Mouse (Mus musculus) cerebellum, postnatal 14 days (tissue): ENCODE measurements around the gene Gkap1.

Source experiments
- DNase-seq, 2 experiments: peaks; one replicate each; pipeline ENCODE4 v3.0.0; 2021; ENCODE audit warnings: mixed read lengths in 2 of 2

Gkap1 gene

GRCm38 (mm10) chr13:58275599-58275998, at the start of gene Gkap1:
Gene Gkap1 (minus strand): TSS chr13:58275699.
- DNase-seq, result no peak

- no peak for DNase-seq
These were observed 42.3 kb upstream of the Gkap1 start for GRCm38 (mm10) chr13:58317768-58318167.

GRCm38 (mm10) chr13:58314991-58315390, 39.5 kb upstream of the Gkap1 start:
- no peak for DNase-seq

GRCm38 (mm10) chr13:58313758-58314157, 38.3 kb upstream of the Gkap1 start:
- no peak for DNase-seq

- peak; percentile 18 to 58 for DNase-seq
These were observed 35.9 kb upstream of the Gkap1 start for GRCm38 (mm10) chr13:58311351-58311750.

GRCm38 (mm10) chr13:58309499-58309898, 34.0 kb upstream of the Gkap1 start:
- DNase-seq, result no peak

- DNase-seq, result no peak
These were observed 32.0 kb upstream of the Gkap1 start for GRCm38 (mm10) chr13:58307453-58307852.

GRCm38 (mm10) chr13:58305230-58305629, 29.7 kb upstream of the Gkap1 start:
- DNase-seq, result no peak

- peak; percentile 74 to 78 for DNase-seq
These were observed 27.1 kb upstream of the Gkap1 start for GRCm38 (mm10) chr13:58302421-58303145.

GRCm38 (mm10) chr13:58301961-58302360, 26.5 kb upstream of the Gkap1 start:
- DNase-seq, result no peak

- DNase-seq, result no peak
These were observed 23.3 kb upstream of the Gkap1 start for GRCm38 (mm10) chr13:58298756-58299155.

- no peak for DNase-seq
These were observed 20.1 kb upstream of the Gkap1 start for GRCm38 (mm10) chr13:58295582-58295981.

GRCm38 (mm10) chr13:58292811-58293210, 17.3 kb upstream of the Gkap1 start:
- DNase-seq, result no peak

- DNase-seq, result no peak
These were observed 13.8 kb upstream of the Gkap1 start for GRCm38 (mm10) chr13:58289308-58289707.

- DNase-seq, result peak; percentile 92 to 97
These were observed 12.3 kb upstream of the Gkap1 start for GRCm38 (mm10) chr13:58287822-58288221.

GRCm38 (mm10) chr13:58283466-58283865, 8.0 kb upstream of the Gkap1 start:
- no peak for DNase-seq

- no peak for DNase-seq
These were observed 6.4 kb upstream of the Gkap1 start for GRCm38 (mm10) chr13:58281936-58282335.

- no peak for DNase-seq
These were observed 5.0 kb upstream of the Gkap1 start for GRCm38 (mm10) chr13:58280528-58280927.

GRCm38 (mm10) chr13:58276256-58276655, 757 bp upstream of the Gkap1 start:
- peak in 1 of 2 experiments; percentile 20 for DNase-seq

- DNase-seq, result peak in 1 of 2 experiments; percentile 20
These were observed 423 bp downstream of the Gkap1 start for GRCm38 (mm10) chr13:58275076-58275475.

GRCm38 (mm10) chr13:58274259-58274991, 1.1 kb downstream of the Gkap1 start:
- DNase-seq, result peak; percentile 68 to 75

GRCm38 (mm10) chr13:58273411-58274258, 1.9 kb downstream of the Gkap1 start:
- peak; percentile 48 to 54 for DNase-seq

- DNase-seq, result no peak
These were observed 8.6 kb downstream of the Gkap1 start for GRCm38 (mm10) chr13:58266864-58267263.
